Mouse (Mus musculus): ENCODE results near the gene Jade2.

Jade2 gene

GRCm38 (mm10) chr11:51859561-51859960 lies 2.1 kb upstream of the Jade2 start:
- in situ Hi-C loops (cut with MboI; ENCODE audit: low pct_unique_long_range_greater_than_20kb in 1 of 2, low sequenced_read_pairs in 2 of 2, unreplicated experiment in 1 of 2): no loop called here

GRCm38 (mm10) chr11:51858528-51859051 lies 1.1 kb upstream of the Jade2 start:
- in situ Hi-C loops (cut with MboI; ENCODE audit: low pct_unique_long_range_greater_than_20kb in 1 of 2, low sequenced_read_pairs in 2 of 2, unreplicated experiment in 1 of 2): no loop called here

- in situ Hi-C loops (cut with MboI; ENCODE audit: low pct_unique_long_range_greater_than_20kb in 1 of 2, low sequenced_read_pairs in 2 of 2, unreplicated experiment in 1 of 2): no loop called here
Measured at GRCm38 (mm10) chr11:51857818-51858527, 520 bp upstream of the Jade2 start.

GRCm38 (mm10) chr11:51856616-51857080 lies 805 bp downstream of the Jade2 start:
- in situ Hi-C loops (cut with MboI; ENCODE audit: low pct_unique_long_range_greater_than_20kb in 1 of 2, low sequenced_read_pairs in 2 of 2, unreplicated experiment in 1 of 2): no loop called here

- in situ Hi-C loops (cut with MboI; ENCODE audit: low pct_unique_long_range_greater_than_20kb in 1 of 2, low sequenced_read_pairs in 2 of 2, unreplicated experiment in 1 of 2): no loop called here
Measured at GRCm38 (mm10) chr11:51855818-51856615, 1.4 kb downstream of the Jade2 start.

GRCm38 (mm10) chr11:51854981-51855817 lies 2.3 kb downstream of the Jade2 start:
- in situ Hi-C loops (cut with MboI; ENCODE audit: low pct_unique_long_range_greater_than_20kb in 1 of 2, low sequenced_read_pairs in 2 of 2, unreplicated experiment in 1 of 2): no loop called here

- in situ Hi-C loops (cut with MboI; ENCODE audit: low pct_unique_long_range_greater_than_20kb in 1 of 2, low sequenced_read_pairs in 2 of 2, unreplicated experiment in 1 of 2): no loop called here
Measured at GRCm38 (mm10) chr11:51852595-51852994, 4.9 kb downstream of the Jade2 start.

- in situ Hi-C loops (cut with MboI; ENCODE audit: low pct_unique_long_range_greater_than_20kb in 1 of 2, low sequenced_read_pairs in 2 of 2, unreplicated experiment in 1 of 2): no loop called here
Measured at GRCm38 (mm10) chr11:51852091-51852521, 5.3 kb downstream of the Jade2 start.

- in situ Hi-C loops (cut with MboI; ENCODE audit: low pct_unique_long_range_greater_than_20kb in 1 of 2, low sequenced_read_pairs in 2 of 2, unreplicated experiment in 1 of 2): no loop called here
Measured at GRCm38 (mm10) chr11:51850741-51851330, 6.6 kb downstream of the Jade2 start.

- in situ Hi-C loops (cut with MboI; ENCODE audit: low pct_unique_long_range_greater_than_20kb in 1 of 2, low sequenced_read_pairs in 2 of 2, unreplicated experiment in 1 of 2): no loop called here
Measured at GRCm38 (mm10) chr11:51848324-51848723, 9.1 kb downstream of the Jade2 start.

GRCm38 (mm10) chr11:51847902-51848301 lies 9.6 kb downstream of the Jade2 start:
- in situ Hi-C loops (cut with MboI; ENCODE audit: low pct_unique_long_range_greater_than_20kb in 1 of 2, low sequenced_read_pairs in 2 of 2, unreplicated experiment in 1 of 2): no loop called here

- in situ Hi-C loops (cut with MboI; ENCODE audit: low pct_unique_long_range_greater_than_20kb in 1 of 2, low sequenced_read_pairs in 2 of 2, unreplicated experiment in 1 of 2): no loop called here
Measured at GRCm38 (mm10) chr11:51845981-51846883, 11.2 kb downstream of the Jade2 start.

- in situ Hi-C loops (cut with MboI; ENCODE audit: low pct_unique_long_range_greater_than_20kb in 1 of 2, low sequenced_read_pairs in 2 of 2, unreplicated experiment in 1 of 2): no loop called here
Measured at GRCm38 (mm10) chr11:51844529-51845098, 12.8 kb downstream of the Jade2 start.

- in situ Hi-C loops (cut with MboI; ENCODE audit: low pct_unique_long_range_greater_than_20kb in 1 of 2, low sequenced_read_pairs in 2 of 2, unreplicated experiment in 1 of 2): no loop called here
Measured at GRCm38 (mm10) chr11:51843898-51844297, 13.6 kb downstream of the Jade2 start.

- in situ Hi-C loops (cut with MboI; ENCODE audit: low pct_unique_long_range_greater_than_20kb in 1 of 2, low sequenced_read_pairs in 2 of 2, unreplicated experiment in 1 of 2): no loop called here
Measured at GRCm38 (mm10) chr11:51843168-51843567, 14.3 kb downstream of the Jade2 start.

- in situ Hi-C loops (cut with MboI; ENCODE audit: low pct_unique_long_range_greater_than_20kb in 1 of 2, low sequenced_read_pairs in 2 of 2, unreplicated experiment in 1 of 2): no loop called here
Measured at GRCm38 (mm10) chr11:51841149-51841548, 16.3 kb downstream of the Jade2 start.

GRCm38 (mm10) chr11:51840657-51841056 lies 16.8 kb downstream of the Jade2 start:
- in situ Hi-C loops (cut with MboI; ENCODE audit: low pct_unique_long_range_greater_than_20kb in 1 of 2, low sequenced_read_pairs in 2 of 2, unreplicated experiment in 1 of 2): no loop called here
